Mouse (Mus musculus) gastrocnemius, adult 18-20 months (tissue): ENCODE measurements around the gene Zcchc2. TPM values are rescaled to one million over a fixed set of nuclear protein-coding genes. Genes with fewer than 3 reads are reported as not detected.

Experiments
- DNase-seq: peaks from one replicate; pipeline ENCODE4 v3.0.0; 2021; ENCODE audit warnings: low spot score
- total RNA-seq, 2 experiments: library from RNA; stranded (reverse); gene quantifications; 2 replicates each; pipeline ENCODE4 v1.2.3; 2021

The Zcchc2 gene
- total RNA-seq, 2 experiments from 2014 or later = 7.9 to 11.4 TPM

DNA sequence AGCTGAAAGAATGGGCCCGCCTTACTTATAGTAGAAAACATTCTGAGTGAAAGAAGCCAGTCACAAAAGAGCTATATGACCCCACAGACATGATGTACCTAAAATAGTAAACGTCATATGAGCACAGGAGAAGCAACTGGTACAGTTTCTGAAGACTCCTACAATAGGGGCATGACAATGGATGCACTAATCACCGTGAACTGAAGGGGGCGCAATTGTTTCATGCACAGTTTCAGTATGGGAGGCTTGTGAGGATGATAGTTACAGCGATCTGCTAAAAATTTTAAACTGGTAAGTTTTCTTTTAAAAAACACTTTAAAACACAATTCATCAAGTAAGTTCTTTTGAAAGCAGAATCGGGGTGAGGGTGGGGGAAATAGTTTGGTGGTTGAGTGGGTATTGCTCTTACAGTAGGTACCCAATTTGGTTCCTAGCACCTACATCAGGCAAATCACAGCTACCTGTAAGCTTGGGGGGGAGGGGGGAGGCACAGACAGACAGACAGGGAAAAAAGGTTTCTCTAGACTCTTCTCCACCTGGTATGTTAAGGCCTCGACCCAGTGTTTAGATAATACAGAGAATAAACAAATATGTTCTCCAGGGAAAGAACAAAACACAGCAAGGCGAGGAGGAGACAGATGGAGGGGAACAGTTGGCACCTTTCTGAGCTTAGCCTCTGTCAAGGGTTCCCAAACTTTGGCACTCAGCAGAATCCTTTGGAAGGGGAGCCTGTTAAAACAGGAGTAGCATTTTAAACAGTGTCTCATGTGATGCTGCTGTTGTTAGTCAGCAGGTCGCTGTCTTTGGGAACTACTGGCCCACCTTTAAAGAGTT is 81.2 kb downstream of the Zcchc2 start:
- DNase-seq = peak; percentile 78

DNA sequence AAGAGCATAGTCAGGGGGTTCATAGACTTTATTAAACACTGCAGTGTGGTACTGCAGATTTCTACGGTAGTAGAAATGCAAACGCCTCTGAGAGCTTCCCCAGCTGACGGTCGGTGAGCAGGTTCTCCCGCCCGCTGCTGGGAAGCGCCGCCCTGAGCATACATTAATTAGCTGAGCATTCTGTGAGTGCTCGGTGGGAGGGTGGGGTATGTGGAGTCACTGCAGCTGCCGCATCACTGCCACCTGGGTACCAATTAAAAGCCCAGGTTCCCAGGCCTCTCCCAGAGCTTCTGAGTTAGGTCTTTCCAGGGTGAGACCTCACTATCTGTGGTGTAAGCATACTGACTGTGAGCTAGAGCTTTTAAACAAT is 81.8 kb downstream of the Zcchc2 start:
- DNase-seq = no peak

DNA sequence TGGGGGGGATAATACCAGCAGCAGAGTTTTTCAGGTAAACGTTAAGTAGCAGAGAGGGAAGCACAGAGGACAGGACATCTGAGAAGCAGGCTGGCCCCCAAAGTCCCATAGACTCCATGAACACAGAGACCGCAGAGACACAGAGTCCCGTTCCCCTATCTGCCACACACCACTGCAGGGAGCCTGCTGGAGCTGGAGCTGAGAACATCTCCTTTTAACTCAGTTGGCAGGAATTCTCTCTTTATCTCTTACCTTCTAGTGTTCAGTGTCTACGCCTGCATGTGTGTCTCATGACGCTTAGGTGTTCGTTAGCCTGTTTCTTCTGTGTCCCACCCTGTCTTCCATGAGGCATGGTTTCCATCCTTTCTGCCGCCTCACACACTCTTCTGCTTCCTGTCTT is 83.0 kb downstream of the Zcchc2 start:
- DNase-seq = no peak

DNA sequence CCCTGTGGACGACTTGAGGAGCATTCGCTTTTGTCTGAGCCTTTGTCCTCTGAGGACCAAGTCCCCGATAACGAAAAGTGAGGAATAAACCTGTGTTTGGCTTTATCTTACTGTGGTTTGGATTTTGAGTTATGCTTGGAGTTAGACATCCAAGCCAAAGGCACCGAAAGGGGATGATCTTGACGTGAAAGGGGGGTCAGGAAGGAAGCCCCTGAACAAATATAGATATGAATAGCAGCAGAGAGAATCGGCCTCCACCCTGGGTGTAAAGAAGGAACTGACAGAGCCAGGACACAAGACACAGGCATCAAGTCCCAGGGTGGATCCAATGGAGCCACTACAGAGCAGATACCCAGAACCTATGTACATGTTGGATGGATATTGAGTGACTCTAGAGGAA is 83.9 kb downstream of the Zcchc2 start:
- DNase-seq = no peak

DNA sequence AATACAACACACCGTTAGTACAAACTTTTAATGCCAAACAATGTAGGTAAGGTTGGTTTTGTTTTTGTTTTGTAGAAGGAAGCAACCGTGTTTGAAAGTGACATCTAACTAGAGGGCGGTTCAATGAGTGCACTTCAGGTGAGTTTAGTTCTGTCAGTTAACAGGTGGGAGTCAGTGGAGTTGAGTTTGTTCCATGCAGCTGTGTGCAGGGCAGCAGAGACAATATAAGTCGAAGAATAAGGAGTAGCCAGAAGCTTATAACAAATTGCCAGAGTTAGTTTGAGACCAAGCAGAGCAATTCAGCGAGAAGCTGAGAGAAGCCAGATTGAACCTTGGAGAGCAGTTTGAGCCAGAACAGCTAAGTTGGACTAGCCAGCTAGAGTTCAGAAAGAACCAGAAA is 84.5 kb downstream of the Zcchc2 start:
- DNase-seq = no peak

DNA sequence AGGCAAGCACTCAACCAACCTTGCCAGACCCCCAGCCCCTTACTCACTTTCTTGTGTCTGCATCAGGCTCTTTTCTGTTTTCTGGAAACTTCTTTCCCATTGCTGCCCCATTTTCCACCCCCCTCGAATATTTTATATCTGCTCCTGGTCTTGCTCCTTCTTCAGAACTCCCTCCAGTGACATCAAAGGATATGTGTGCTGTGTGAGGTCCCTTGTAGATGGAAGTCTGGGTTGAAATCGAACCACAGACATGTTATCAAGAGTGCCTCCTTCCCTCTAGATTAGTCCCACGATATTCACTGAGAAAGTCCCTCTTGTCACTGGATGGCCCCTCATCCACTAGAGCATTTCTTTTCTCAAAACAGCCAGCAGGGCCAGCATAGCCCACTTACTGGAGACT is 86.4 kb downstream of the Zcchc2 start:
- DNase-seq = no peak

DNA sequence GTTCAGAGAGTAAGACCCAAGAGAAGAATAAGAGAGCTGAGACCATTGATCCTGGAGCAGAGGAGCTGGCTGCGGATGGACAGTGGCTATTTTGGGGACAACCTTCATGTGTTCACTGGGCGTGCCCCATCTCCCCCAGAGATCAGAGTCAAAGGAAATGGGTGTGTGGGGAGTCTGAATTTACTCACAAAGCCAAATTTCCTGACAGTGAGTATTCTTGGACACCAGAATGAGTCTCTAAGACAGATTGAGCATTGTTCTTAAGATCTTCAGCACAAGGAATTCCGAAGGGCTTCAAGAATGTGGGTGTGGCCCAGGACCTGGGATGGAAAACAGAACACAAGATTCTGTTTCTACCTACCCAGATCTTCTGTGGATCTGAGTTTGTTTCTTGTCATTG is 87.0 kb downstream of the Zcchc2 start:
- no peak for DNase-seq

Other genes with a start within 250 kb of the Zcchc2 start
- under 1 TPM; 0.46 to 0.50 TPM for gene Tnfrsf11a, start 209.7 kb upstream of the Zcchc2 start, total RNA-seq
- gene Phlpp1, start 181.3 kb downstream of the Zcchc2 start, total RNA-seq = 1 to 10 TPM; 7.5 to 8.2 TPM